Mouse (Mus musculus) macrophage (primary cell): Measurements from ENCODE around the gene Retreg2. TPM values are rescaled to one million over a fixed set of nuclear protein-coding genes. Genes with fewer than 3 reads are reported as not detected.
A peak's percentile ranks its signal among the peaks of the same experiment; 100 is the strongest.

ENCODE experiments used
- H3K27ac ChIP-seq: fragments of 350-480 bp; formaldehyde crosslinking; 2 replicates; pipeline ENCODE4 v1.9.0; 2021
- H3K36me3 ChIP-seq: fragments of 350-480 bp; formaldehyde crosslinking; 2 replicates; pipeline ENCODE4 v1.9.0; 2021; ENCODE audit errors: inconsistent target
- H3K4me3 ChIP-seq: fragments of 350-480 bp; formaldehyde crosslinking; 2 replicates; pipeline ENCODE4 v1.9.0; 2021; ENCODE audit errors: inconsistent target
- H3K79me2 ChIP-seq: fragments of 350-480 bp; formaldehyde crosslinking; 2 replicates; pipeline ENCODE4 v1.9.0; 2021; ENCODE audit errors: inconsistent target
- WGBS: methylation state at CpG from one replicate; pipeline ENCODE4 v1.1.7; 2026; ENCODE audit warnings: inconsistent platforms; ENCODE audit not compliant: missing documents; 5-methylcytosine and 5-hydroxymethylcytosine counted together
- polyA plus RNA-seq: library from polyadenylated mRNA; stranded (reverse); fragments of 250-400 nt; gene quantifications from 3 replicates; pipeline ENCODE4 v1.2.4, GENCODE M21; 2018; ENCODE audit warnings: inconsistent platforms

Retreg2 gene
- polyA plus RNA-seq, 1 experiment from 2014 or later = 67.2 TPM

- H3K4me3 ChIP-seq = no peak overlapping the region
- WGBS = 98% methylated on average over 10 of the region's 11 CpGs
- H3K79me2 ChIP-seq = peaks cover 4% of the 10 kb centered on the region; the same call in 1 of the 2 replicates
- H3K36me3 ChIP-seq = peaks cover 55% of the 10 kb centered on the region
- no peak overlapping the region for H3K27ac ChIP-seq
Observed at GRCm38 (mm10) chr1:75185495-75185894, 42.9 kb downstream of the Retreg2 start.

GRCm38 (mm10) chr1:75187126-75187525, 44.5 kb downstream of the Retreg2 start:
- Histone ChIP-seq H3K79me2 (peaks cover 14% of the 10 kb centered on the region; the same call in 1 of the 2 replicates), H3K27ac (no peak overlapping the region), H3K4me3 (no peak overlapping the region), H3K36me3 (peaks cover 49% of the 10 kb centered on the region)

GRCm38 (mm10) chr1:75187914-75188483, 45.4 kb downstream of the Retreg2 start:
- H3K4me3 ChIP-seq = no peak overlapping the region
- WGBS = 4% methylated on average over 2 of the region's 2 CpGs
- H3K27ac ChIP-seq = no peak overlapping the region
- H3K36me3 ChIP-seq = peaks cover 43% of the 10 kb centered on the region
- peaks cover 14% of the 10 kb centered on the region; the same call in 1 of the 2 replicates for H3K79me2 ChIP-seq

- H3K79me2 ChIP-seq = peaks cover 14% of the 10 kb centered on the region; the same call in 1 of the 2 replicates
- H3K36me3 ChIP-seq = peaks cover 20% of the 10 kb centered on the region
- 65% methylated on average over 2 of the region's 2 CpGs for WGBS
- peak overlapping the region; percentile 88; the same call in 1 of the 2 replicates for H3K4me3 ChIP-seq
- no peak overlapping the region for H3K27ac ChIP-seq
Observed at GRCm38 (mm10) chr1:75190577-75190976, 48.0 kb downstream of the Retreg2 start.

GRCm38 (mm10) chr1:75191258-75191621, 48.7 kb downstream of the Retreg2 start:
- H3K36me3 ChIP-seq = peaks cover 20% of the 10 kb centered on the region
- H3K27ac ChIP-seq = no peak overlapping the region
- peaks cover 14% of the 10 kb centered on the region; the same call in 1 of the 2 replicates for H3K79me2 ChIP-seq
- peak overlapping the region; percentile 88 for H3K4me3 ChIP-seq
- 65% methylated on average over 5 of the region's 5 CpGs for WGBS

- Histone ChIP-seq H3K79me2 (peaks cover 14% of the 10 kb centered on the region; the same call in 1 of the 2 replicates), H3K27ac (peak within 1 kb of the TSS; percentile 85), H3K4me3 (peak within 1 kb of the TSS; percentile 88), H3K36me3 (peaks cover 19% of the 10 kb centered on the region; the same call in 1 of the 2 replicates)
- under 1% methylated on average over 56 of the region's 56 CpGs for WGBS
Observed at GRCm38 (mm10) chr1:75191622-75192402, 49.2 kb downstream of the Retreg2 start, which contains the start of the genes Ankzf1 and Atg9a. Gene Ankzf1, plus strand, starts transcription at chr1:75192151. Gene Atg9a, minus strand, starts transcription at chr1:75192196.

- Histone ChIP-seq H3K27ac (peak overlapping the region; percentile 85), H3K4me3 (peak overlapping the region; percentile 88), H3K79me2 (peaks cover 14% of the 10 kb centered on the region; the same call in 1 of the 2 replicates), H3K36me3 (peaks cover 16% of the 10 kb centered on the region)
- WGBS = under 1% methylated on average over 19 of the region's 19 CpGs
Observed at GRCm38 (mm10) chr1:75192452-75192851, 49.9 kb downstream of the Retreg2 start.

Other genes with a start within 250 kb of the Retreg2 start
- not detected in 3 replicates for gene Cryba2, start 249.6 kb upstream of the Retreg2 start, polyA plus RNA-seq
- gene Cfap65, start 207.2 kb upstream of the Retreg2 start, polyA plus RNA-seq = not detected in 3 replicates
- gene Ihh, start 191.1 kb upstream of the Retreg2 start, polyA plus RNA-seq = 0.06 to 0.19 TPM in 2 of 3 replicates, not detected in the other
- gene Nhej1, start 17.6 kb upstream of the Retreg2 start, polyA plus RNA-seq = 2.1 to 3.5 TPM (median 2.5 TPM) in 3 replicates
- not detected in 3 replicates for gene Slc23a3, start 8.9 kb upstream of the Retreg2 start, polyA plus RNA-seq
- gene Cnppd1, start 67 bp upstream of the Retreg2 start, polyA plus RNA-seq = 52.3 to 87.8 TPM (median 60.4 TPM) in 3 replicates
- 16.6 to 24.7 TPM (median 21.2 TPM) in 3 replicates for gene Zfand2b, start 25.9 kb downstream of the Retreg2 start, polyA plus RNA-seq
- 5.1 to 12.7 TPM (median 6.4 TPM) in 3 replicates for gene Abcb6, start 37.6 kb downstream of the Retreg2 start, polyA plus RNA-seq
- 7.3 to 11.6 TPM (median 9.2 TPM) in 3 replicates for gene Ankzf1, start 49.4 kb downstream of the Retreg2 start, polyA plus RNA-seq
- gene Atg9a, start 49.4 kb downstream of the Retreg2 start, polyA plus RNA-seq = 9.0 to 21.6 TPM (median 10.2 TPM) in 3 replicates
- 9.8 to 15.2 TPM (median 13.2 TPM) in 3 replicates for gene Glb1l, start 68.0 kb downstream of the Retreg2 start, polyA plus RNA-seq
- 31.1 to 48.8 TPM (median 46.3 TPM) in 3 replicates for gene Stk16, start 68.1 kb downstream of the Retreg2 start, polyA plus RNA-seq
- gene Tuba4a, start 77.1 kb downstream of the Retreg2 start, polyA plus RNA-seq = 23.4 to 32.3 TPM (median 23.9 TPM) in 3 replicates
- gene A630095N17Rik, start 89.3 kb downstream of the Retreg2 start, polyA plus RNA-seq = not detected in 3 replicates
- 9.7 to 10.3 TPM (median 10.1 TPM) in 3 replicates for gene Dnajb2, start 93.6 kb downstream of the Retreg2 start, polyA plus RNA-seq
- 0.04 to 0.26 TPM in 2 of 3 replicates, not detected in the other for gene Ptprn, start 121.7 kb downstream of the Retreg2 start, polyA plus RNA-seq
- gene Resp18, start 135.6 kb downstream of the Retreg2 start, polyA plus RNA-seq = not detected in 3 replicates
- 28.9 to 35.0 TPM (median 29.8 TPM) in 3 replicates for gene Dnpep, start 175.2 kb downstream of the Retreg2 start, polyA plus RNA-seq
- gene Des, start 217.6 kb downstream of the Retreg2 start, polyA plus RNA-seq = not detected in 3 replicates
- gene Speg, start 232.5 kb downstream of the Retreg2 start, polyA plus RNA-seq = 98.9 to 144 TPM (median 121 TPM) in 3 replicates